Mouse (Mus musculus) embryonic facial prominence, embryonic 14.5 days (tissue): ENCODE results near the gene Cdh12. TPM values are rescaled to one million over a fixed set of nuclear protein-coding genes. Genes with fewer than 3 reads are reported as not detected.

Experiments
- ATAC-seq: fragments of 200-750 bp; cut with Nextera tagmentation; 2 replicates; pipeline ENCODE4 v1.8.0; 2017; ENCODE audit warnings: low read depth, moderate number of reproducible peaks, moderate TSS enrichment
- DNase-seq: peaks from one replicate; pipeline ENCODE4 v3.0.0-alpha.2; 2015; ENCODE audit warnings: low spot score
- H3K27ac ChIP-seq: fragments of 300-500 bp; sonication (generic); replicated peaks from 2 replicates; pipeline ENCODE4 v1.5.1; 2014; ENCODE audit warnings: low read depth, mild to moderate bottlenecking, low read length, moderate library complexity
- H3K27me3 ChIP-seq: fragments of 300-500 bp; sonication (generic); replicated peaks from 2 replicates; pipeline ENCODE4 v1.6.1; 2014; ENCODE audit warnings: low read length; ENCODE audit not compliant: control insufficient read depth, insufficient read depth
- H3K36me3 ChIP-seq: fragments of 300-500 bp; sonication (generic); 2 replicates; pipeline ENCODE4 v1.6.1; 2014; ENCODE audit warnings: low read length, mixed read lengths; ENCODE audit not compliant: control insufficient read depth, insufficient read depth
- H3K4me1 ChIP-seq: fragments of 300-500 bp; sonication (generic); 2 replicates; pipeline ENCODE4 v1.6.1; 2014; ENCODE audit warnings: antibody characterized with exemption, low read length; ENCODE audit not compliant: control insufficient read depth, insufficient read depth
- H3K4me2 ChIP-seq: fragments of 300-500 bp; sonication (generic); 2 replicates; pipeline ENCODE4 v1.6.1; 2014; ENCODE audit warnings: low read depth, mild to moderate bottlenecking, low read length, moderate library complexity, mixed read lengths
- H3K4me3 ChIP-seq: fragments of 300-500 bp; sonication (generic); 2 replicates; pipeline ENCODE4 v1.5.1; 2014; ENCODE audit warnings: low read depth, mild to moderate bottlenecking, low read length
- H3K9ac ChIP-seq: fragments of 300-500 bp; sonication (generic); 2 replicates; pipeline ENCODE4 v1.6.1; 2014; ENCODE audit warnings: low read depth, mild to moderate bottlenecking, low read length, moderate library complexity, mixed read lengths
- H3K9me3 ChIP-seq: fragments of 300-500 bp; sonication (generic); 2 replicates; pipeline ENCODE4 v1.6.1; 2016; ENCODE audit warnings: low read length; ENCODE audit not compliant: control insufficient read depth
- WGBS: fragments of 180-500 bp; shearing (Covaris S2); extraction: QIAGEN DNeasy Blood & Tissue Kit; methylation state at CpG from one replicate; pipeline ENCODE4 v1.1.7; 2014; 5-methylcytosine and 5-hydroxymethylcytosine counted together
- polyA plus RNA-seq: library from polyadenylated mRNA; unstranded; fragments of >200 nt; fragmentation: Nextera tagmentation; extraction: Ambion mirVana; gene quantifications from 2 replicates; pipeline ENCODE4 v1.2.1, GENCODE M21; 2014

Cdh12 gene
- polyA plus RNA-seq, 1 experiment from 2014 or later = 1.1 TPM

- Histone ChIP-seq H3K27me3 (no peaks in the 10 kb centered on the region), H3K9ac (no peak overlapping the region), H3K4me1 (no peaks in the 10 kb centered on the region), H3K4me3 (no peak overlapping the region), H3K27ac (no peak overlapping the region), H3K9me3 (no peaks in the 10 kb centered on the region), H3K4me2 (no peak overlapping the region), H3K36me3 (no peaks in the 10 kb centered on the region)
- WGBS = 43% methylated on average over 4 of the region's 4 CpGs
- ATAC-seq (peak; percentile 71; the same call in 1 of the 2 replicates), DNase-seq (peak; percentile 57)
Observed at GRCm38 (mm10) chr15:20796999-20797398, 347.9 kb downstream of the Cdh12 start.

GRCm38 (mm10) chr15:20798541-20798940, 349.5 kb downstream of the Cdh12 start:
- no peak for ATAC-seq
- DNase-seq = peak; percentile 81
- no peak overlapping the region for H3K27ac ChIP-seq
- H3K4me3 ChIP-seq = no peak overlapping the region
- H3K4me1 ChIP-seq = no peaks in the 10 kb centered on the region
- no peak overlapping the region for H3K9ac ChIP-seq
- no peak overlapping the region for H3K4me2 ChIP-seq
- H3K9me3 ChIP-seq = no peaks in the 10 kb centered on the region
- no peaks in the 10 kb centered on the region for H3K27me3 ChIP-seq
- 55% methylated on average over 2 of the region's 2 CpGs for WGBS
- no peaks in the 10 kb centered on the region for H3K36me3 ChIP-seq

DNA sequence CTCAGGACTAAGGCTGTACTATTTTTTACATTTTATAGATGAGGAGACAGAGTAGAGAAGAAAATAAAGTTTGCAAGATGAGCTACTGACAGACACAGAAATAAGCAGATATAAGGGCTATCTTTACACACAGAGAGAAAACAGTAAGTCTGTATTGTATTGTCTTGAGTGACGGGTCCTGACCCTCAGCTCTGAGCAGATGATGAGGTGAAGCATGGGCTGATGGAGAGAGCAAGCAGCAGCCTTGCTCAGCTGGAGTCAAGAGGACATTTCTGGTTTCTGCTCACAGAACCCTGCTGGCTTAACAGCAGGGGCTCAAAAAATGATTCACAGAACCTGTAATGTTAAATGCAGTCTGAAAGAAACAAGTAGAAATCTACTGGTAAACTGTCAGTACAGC, 386.8 kb downstream of the Cdh12 start:
- 53% methylated on average over 1 of the region's 1 CpGs for WGBS
- ATAC-seq = no peak
- Histone ChIP-seq H3K4me1 (no peaks in the 10 kb centered on the region), H3K4me2 (no peak overlapping the region), H3K9me3 (no peaks in the 10 kb centered on the region), H3K9ac (no peak overlapping the region), H3K4me3 (no peak overlapping the region), H3K36me3 (no peaks in the 10 kb centered on the region), H3K27ac (no peak overlapping the region), H3K27me3 (no peaks in the 10 kb centered on the region)
- DNase-seq = no peak

DNA sequence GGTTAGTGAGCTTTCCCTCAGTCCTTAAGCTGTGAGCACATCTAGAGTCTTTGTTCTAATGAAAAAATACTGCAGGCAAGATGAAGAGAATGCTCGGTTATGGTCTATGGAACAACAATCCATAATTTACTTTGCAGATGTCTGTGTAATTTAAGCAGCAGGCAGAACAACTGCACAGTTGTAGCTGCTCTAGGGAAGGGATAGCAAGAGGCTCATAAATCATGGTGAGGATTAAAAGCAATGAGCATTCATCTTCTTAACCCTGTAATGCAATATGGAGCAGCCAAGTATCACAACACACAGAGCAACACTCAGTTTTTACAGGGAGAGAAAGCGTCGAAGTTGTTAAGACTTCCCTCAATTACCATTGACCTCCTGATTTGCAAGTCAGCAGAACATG, 387.9 kb downstream of the Cdh12 start:
- DNase-seq = peak; percentile 40
- 43% methylated on average over 3 of the region's 3 CpGs for WGBS
- Histone ChIP-seq H3K9me3 (no peaks in the 10 kb centered on the region), H3K36me3 (no peaks in the 10 kb centered on the region), H3K4me3 (no peak overlapping the region), H3K9ac (no peak overlapping the region), H3K4me2 (no peak overlapping the region), H3K4me1 (no peaks in the 10 kb centered on the region), H3K27me3 (no peaks in the 10 kb centered on the region), H3K27ac (no peak overlapping the region)
- 0 out of 2 replicates have a peak, but pooled peaks have one; percentile 62 for ATAC-seq

DNA sequence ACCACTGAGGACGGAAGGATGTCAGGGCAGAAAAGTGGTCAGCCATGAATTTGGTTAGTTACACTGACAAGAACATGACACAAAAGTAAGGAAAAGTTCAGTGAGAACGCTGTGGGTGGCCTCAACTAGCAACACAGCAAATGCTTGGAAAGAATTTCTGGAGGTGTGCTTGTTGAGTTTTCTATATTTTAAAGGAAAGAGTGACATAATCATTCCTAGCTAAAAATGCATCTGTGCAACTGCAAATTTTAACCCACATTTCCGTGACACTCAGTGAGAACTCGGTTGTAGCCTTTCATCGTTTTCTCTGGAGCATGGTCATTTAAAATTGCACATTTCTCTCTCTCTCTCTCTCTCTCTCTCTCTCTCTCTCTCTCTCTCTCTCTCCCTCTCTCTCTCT, 392.4 kb downstream of the Cdh12 start:
- no peaks in the 10 kb centered on the region for H3K9me3 ChIP-seq
- H3K4me2 ChIP-seq = no peak overlapping the region
- no peak overlapping the region for H3K27ac ChIP-seq
- H3K4me3 ChIP-seq = no peak overlapping the region
- ATAC-seq = no peak
- WGBS = 92% methylated on average over 5 of the region's 5 CpGs
- H3K9ac ChIP-seq = no peak overlapping the region
- DNase-seq = no peak
- H3K4me1 ChIP-seq = no peaks in the 10 kb centered on the region
- H3K27me3 ChIP-seq = no peaks in the 10 kb centered on the region
- no peaks in the 10 kb centered on the region for H3K36me3 ChIP-seq

DNA sequence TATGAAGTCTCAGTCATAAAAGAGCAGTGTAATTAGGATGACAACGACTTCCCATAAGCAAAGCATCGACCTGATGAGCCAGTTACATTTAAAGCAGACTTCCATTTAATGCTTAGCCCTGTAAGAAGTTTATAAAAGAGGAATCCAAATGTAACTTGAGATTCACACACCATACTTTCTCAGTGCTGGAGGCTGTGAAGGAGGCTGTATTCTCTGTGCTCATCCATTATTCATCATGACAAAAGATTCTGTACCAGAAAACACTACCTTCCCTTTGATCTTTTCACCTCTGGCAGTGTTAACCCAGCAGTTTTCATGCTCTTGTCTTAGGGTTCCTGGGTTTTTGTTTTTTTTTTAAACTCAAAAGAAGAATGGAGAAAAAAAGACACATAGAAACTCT, 414.0 kb downstream of the Cdh12 start:
- Histone ChIP-seq H3K9ac (no peak overlapping the region), H3K9me3 (no peaks in the 10 kb centered on the region), H3K36me3 (no peaks in the 10 kb centered on the region), H3K4me2 (no peak overlapping the region), H3K27ac (no peak overlapping the region), H3K27me3 (no peaks in the 10 kb centered on the region), H3K4me3 (no peak overlapping the region), H3K4me1 (no peaks in the 10 kb centered on the region)
- ATAC-seq (no peak), DNase-seq (no peak)
- 47% methylated on average over 2 of the region's 2 CpGs for WGBS

- Histone ChIP-seq H3K9ac (no peak overlapping the region), H3K9me3 (no peaks in the 10 kb centered on the region), H3K4me2 (no peak overlapping the region), H3K36me3 (no peaks in the 10 kb centered on the region), H3K4me1 (no peaks in the 10 kb centered on the region), H3K4me3 (no peak overlapping the region), H3K27ac (no peak overlapping the region), H3K27me3 (no peaks in the 10 kb centered on the region)
- DNase-seq (no peak), ATAC-seq (no peak)
- 58% methylated on average over 1 of the region's 1 CpGs for WGBS
Observed at GRCm38 (mm10) chr15:20872518-20872917, 423.5 kb downstream of the Cdh12 start.

GRCm38 (mm10) chr15:20876993-20877392, 427.9 kb downstream of the Cdh12 start:
- Histone ChIP-seq H3K36me3 (no peaks in the 10 kb centered on the region), H3K27me3 (no peaks in the 10 kb centered on the region), H3K4me3 (no peak overlapping the region), H3K4me1 (no peaks in the 10 kb centered on the region), H3K9ac (no peak overlapping the region), H3K9me3 (no peaks in the 10 kb centered on the region), H3K4me2 (no peak overlapping the region), H3K27ac (no peak overlapping the region)
- DNase-seq (no peak), ATAC-seq (no peak)
- WGBS = 91% methylated on average over 2 of the region's 2 CpGs

GRCm38 (mm10) chr15:20893471-20893870, 444.4 kb downstream of the Cdh12 start:
- no peaks in the 10 kb centered on the region for H3K9me3 ChIP-seq
- DNase-seq (no peak), ATAC-seq (no peak)
- no peak overlapping the region for H3K4me3 ChIP-seq
- no peaks in the 10 kb centered on the region for H3K36me3 ChIP-seq
- WGBS = 63% methylated on average over 3 of the region's 3 CpGs
- H3K4me1 ChIP-seq = no peaks in the 10 kb centered on the region
- no peak overlapping the region for H3K4me2 ChIP-seq
- no peaks in the 10 kb centered on the region for H3K27me3 ChIP-seq
- no peak overlapping the region for H3K27ac ChIP-seq
- H3K9ac ChIP-seq = no peak overlapping the region
